Mouse (Mus musculus): ENCODE results near the gene Clk2.

The Clk2 gene

GRCm38 (mm10) chr3:89164506-89165267 lies at the start of gene Clk2:
Clk2 (plus strand) TSS chr3:89164795.
- DNase-seq (ENCODE audit: low read depth in 2 of 2, low spot score in 2 of 2): peak; percentile 89

GRCm38 (mm10) chr3:89115522-89115921 lies 49.1 kb upstream of the Clk2 start:
- DNase-seq (ENCODE audit: low read depth in 2 of 2, low spot score in 2 of 2): peak in 1 of 2 experiments; percentile 39

GRCm38 (mm10) chr3:89123313-89123712 lies 41.3 kb upstream of the Clk2 start:
- no peak for DNase-seq (ENCODE audit: low read depth in 2 of 2, low spot score in 2 of 2)

- DNase-seq (ENCODE audit: low read depth in 2 of 2, low spot score in 2 of 2): no peak
Measured at GRCm38 (mm10) chr3:89124241-89124640, 40.4 kb upstream of the Clk2 start.

- no peak for DNase-seq (ENCODE audit: low read depth in 2 of 2, low spot score in 2 of 2)
Measured at GRCm38 (mm10) chr3:89125981-89126380, 38.6 kb upstream of the Clk2 start.

GRCm38 (mm10) chr3:89129908-89130307 lies 34.7 kb upstream of the Clk2 start:
- DNase-seq (ENCODE audit: low read depth in 2 of 2, low spot score in 2 of 2): no peak

- no peak for DNase-seq (ENCODE audit: low read depth in 2 of 2, low spot score in 2 of 2)
Measured at GRCm38 (mm10) chr3:89131816-89132215, 32.8 kb upstream of the Clk2 start.

GRCm38 (mm10) chr3:89132285-89133062 lies 32.1 kb upstream of the Clk2 start:
- no peak for DNase-seq (ENCODE audit: low read depth in 2 of 2, low spot score in 2 of 2)

GRCm38 (mm10) chr3:89133063-89133450 lies 31.5 kb upstream of the Clk2 start:
- no peak for DNase-seq (ENCODE audit: low read depth in 2 of 2, low spot score in 2 of 2)

GRCm38 (mm10) chr3:89133752-89134151 lies 30.8 kb upstream of the Clk2 start:
- no peak for DNase-seq (ENCODE audit: low read depth in 2 of 2, low spot score in 2 of 2)

- DNase-seq (ENCODE audit: low read depth in 2 of 2, low spot score in 2 of 2): no peak
Measured at GRCm38 (mm10) chr3:89135958-89136357, 28.6 kb upstream of the Clk2 start, which contains the start of gene Pklr. Pklr (plus strand) TSS chr3:89136142.

GRCm38 (mm10) chr3:89136365-89136764 lies 28.2 kb upstream of the Clk2 start:
- DNase-seq (ENCODE audit: low read depth in 2 of 2, low spot score in 2 of 2): peak in 1 of 2 experiments; percentile 20

GRCm38 (mm10) chr3:89144821-89145220 lies 19.8 kb upstream of the Clk2 start:
- DNase-seq (ENCODE audit: low read depth in 2 of 2, low spot score in 2 of 2): no peak

- no peak for DNase-seq (ENCODE audit: low read depth in 2 of 2, low spot score in 2 of 2)
Measured at GRCm38 (mm10) chr3:89145566-89145965, 19.0 kb upstream of the Clk2 start.

GRCm38 (mm10) chr3:89147101-89147978 lies 17.3 kb upstream of the Clk2 start:
- no peak for DNase-seq (ENCODE audit: low read depth in 2 of 2, low spot score in 2 of 2)

GRCm38 (mm10) chr3:89147979-89148311 lies 16.6 kb upstream of the Clk2 start:
- no peak for DNase-seq (ENCODE audit: low read depth in 2 of 2, low spot score in 2 of 2)

GRCm38 (mm10) chr3:89148567-89148966 lies 16.0 kb upstream of the Clk2 start:
- DNase-seq (ENCODE audit: low read depth in 2 of 2, low spot score in 2 of 2): no peak

GRCm38 (mm10) chr3:89152084-89152835 lies 12.3 kb upstream of the Clk2 start:
- no peak for DNase-seq (ENCODE audit: low read depth in 2 of 2, low spot score in 2 of 2)

GRCm38 (mm10) chr3:89156951-89157350 lies 7.6 kb upstream of the Clk2 start:
- no peak for DNase-seq (ENCODE audit: low read depth in 2 of 2, low spot score in 2 of 2)

GRCm38 (mm10) chr3:89158651-89159050 lies 5.9 kb upstream of the Clk2 start:
- DNase-seq (ENCODE audit: low read depth in 2 of 2, low spot score in 2 of 2): no peak

GRCm38 (mm10) chr3:89159211-89159610 lies 5.4 kb upstream of the Clk2 start:
- no peak for DNase-seq (ENCODE audit: low read depth in 2 of 2, low spot score in 2 of 2)

Measured in CD8-positive naive resting alpha-beta T cell, adult 2 months (primary cell).